Mouse (Mus musculus): ENCODE data around the gene Rgs6. TPM values are rescaled to one million over a fixed set of nuclear protein-coding genes. Genes with fewer than 3 reads are reported as not detected.

The Rgs6 gene
- polyA plus RNA-seq, 1 experiment: 2.9 TPM

GRCm38 (mm10) chr12:83146917-83147316, 558.8 kb downstream of the Rgs6 start:
- no peak for TF ChIP-seq CTCF (conservative IDR thresholded peaks at IDR 0.05; ENCODE audit: insufficient read depth, insufficient read length, low read depth, low read length)
- no peak for TF ChIP-seq POLR2A (IDR thresholded peaks at IDR 0.05; ENCODE audit: low read depth, low read length)
- WGBS: 40% methylated on average over 2 of the region's 2 CpGs
- Histone ChIP-seq H3K4me3 (ENCODE audit: insufficient read depth, low read depth, low read length) (no peak overlapping the region), H3K36me3 (ENCODE audit: control insufficient read depth, insufficient read depth, low read length) (no peaks in the 10 kb centered on the region), H3K27ac (ENCODE audit: insufficient read depth, low read depth, low read length) (no peak overlapping the region), H3K27me3 (replicated peaks; ENCODE audit: control insufficient read depth, insufficient read depth, low read length) (no peaks in the 10 kb centered on the region), H3K4me1 (ENCODE audit: control insufficient read depth, insufficient read depth, low read length) (no peaks in the 10 kb centered on the region)
- DNase-seq: no peak

DNA sequence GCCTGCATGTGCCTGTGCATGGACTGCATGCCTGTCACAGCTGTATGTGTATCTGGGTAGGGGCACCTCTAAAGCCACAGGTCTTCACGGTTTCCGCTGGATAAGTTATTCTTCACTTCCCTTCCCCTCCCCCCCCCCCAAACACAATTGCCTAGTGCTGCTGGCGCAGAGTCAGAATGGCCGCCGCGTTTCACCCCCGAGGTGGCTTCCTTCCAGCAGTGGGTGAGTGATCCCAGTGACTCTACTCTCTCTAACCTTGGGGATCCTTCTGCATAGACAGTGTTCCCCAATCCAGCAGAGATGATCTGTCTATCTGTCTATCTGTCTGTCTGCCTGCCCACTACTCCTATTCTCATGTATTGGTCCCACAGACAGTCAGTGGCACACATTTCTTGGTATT, 561.9 kb downstream of the Rgs6 start:
- Histone ChIP-seq H3K36me3 (ENCODE audit: control insufficient read depth, insufficient read depth, low read length) (no peaks in the 10 kb centered on the region), H3K4me3 (ENCODE audit: insufficient read depth, low read depth, low read length) (no peak overlapping the region), H3K27ac (ENCODE audit: insufficient read depth, low read depth, low read length) (no peak overlapping the region), H3K27me3 (replicated peaks; ENCODE audit: control insufficient read depth, insufficient read depth, low read length) (no peaks in the 10 kb centered on the region), H3K4me1 (ENCODE audit: control insufficient read depth, insufficient read depth, low read length) (no peaks in the 10 kb centered on the region)
- no peak for TF ChIP-seq CTCF (conservative IDR thresholded peaks at IDR 0.05; ENCODE audit: insufficient read depth, insufficient read length, low read depth, low read length)
- TF ChIP-seq POLR2A (IDR thresholded peaks at IDR 0.05; ENCODE audit: low read depth, low read length): no peak
- 68% methylated on average over 7 of the region's 7 CpGs for WGBS
- no peak for DNase-seq

DNA sequence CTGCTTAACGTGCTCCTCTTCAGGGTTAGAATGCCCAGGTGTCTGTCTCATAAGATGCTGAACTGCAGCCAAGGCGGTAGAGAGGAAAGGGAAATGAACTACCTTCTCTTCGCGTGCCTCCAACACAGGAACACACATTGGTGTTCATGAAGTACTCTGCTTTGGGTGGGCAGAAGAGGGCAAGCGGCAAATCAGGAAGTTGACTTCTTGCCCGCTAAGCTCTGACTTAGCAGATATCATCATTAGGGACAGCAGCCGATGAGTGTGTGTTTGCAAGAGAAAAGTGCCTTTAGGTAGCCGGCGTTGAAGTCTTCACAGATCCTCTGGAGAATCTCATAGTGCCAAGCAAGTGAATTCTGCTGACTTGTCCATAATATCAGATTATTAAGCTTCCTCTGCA, 562.7 kb downstream of the Rgs6 start:
- no peak for DNase-seq
- Histone ChIP-seq H3K36me3 (ENCODE audit: control insufficient read depth, insufficient read depth, low read length) (no peaks in the 10 kb centered on the region), H3K27me3 (replicated peaks; ENCODE audit: control insufficient read depth, insufficient read depth, low read length) (no peaks in the 10 kb centered on the region), H3K4me1 (ENCODE audit: control insufficient read depth, insufficient read depth, low read length) (no peaks in the 10 kb centered on the region), H3K27ac (ENCODE audit: insufficient read depth, low read depth, low read length) (no peak overlapping the region), H3K4me3 (ENCODE audit: insufficient read depth, low read depth, low read length) (no peak overlapping the region)
- 83% methylated on average over 9 of the region's 9 CpGs for WGBS
- TF ChIP-seq POLR2A (IDR thresholded peaks at IDR 0.05; ENCODE audit: low read depth, low read length) (no peak), CTCF (conservative IDR thresholded peaks at IDR 0.05; ENCODE audit: insufficient read depth, insufficient read length, low read depth, low read length) (no peak)

DNA sequence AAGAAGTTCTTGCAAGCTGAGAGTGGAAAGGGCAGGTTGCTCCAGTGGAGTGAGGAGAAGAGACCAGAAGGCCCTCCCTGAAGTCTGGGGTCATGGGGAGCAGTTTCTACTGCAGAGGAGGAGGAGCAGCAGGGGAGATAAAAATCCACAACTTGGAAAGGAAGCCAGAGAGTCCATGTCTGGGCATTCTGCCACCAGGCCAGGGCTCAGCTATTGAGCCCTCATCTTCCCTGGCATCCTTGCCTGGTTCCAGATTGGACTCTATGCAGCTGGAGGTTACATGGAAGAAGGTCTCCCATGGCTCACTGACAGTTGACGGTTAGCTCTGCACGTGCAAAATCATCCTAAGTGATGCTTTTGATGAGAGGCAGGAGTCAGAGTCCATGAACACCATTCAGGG, 563.4 kb downstream of the Rgs6 start:
- H3K27me3 ChIP-seq (replicated peaks; ENCODE audit: control insufficient read depth, insufficient read depth, low read length): no peaks in the 10 kb centered on the region
- H3K27ac ChIP-seq (ENCODE audit: insufficient read depth, low read depth, low read length): no peak overlapping the region
- DNase-seq: no peak
- no peaks in the 10 kb centered on the region for H3K4me1 ChIP-seq (ENCODE audit: control insufficient read depth, insufficient read depth, low read length)
- WGBS: 87% methylated on average over 2 of the region's 2 CpGs
- no peak for TF ChIP-seq CTCF (conservative IDR thresholded peaks at IDR 0.05; ENCODE audit: insufficient read depth, insufficient read length, low read depth, low read length)
- H3K36me3 ChIP-seq (ENCODE audit: control insufficient read depth, insufficient read depth, low read length): no peaks in the 10 kb centered on the region
- no peak overlapping the region for H3K4me3 ChIP-seq (ENCODE audit: insufficient read depth, low read depth, low read length)

GRCm38 (mm10) chr12:83160211-83160610, 572.1 kb downstream of the Rgs6 start:
- whole genome bisulfite sequencing: 72% methylated on average over 2 of the region's 2 CpGs
- Histone ChIP-seq H3K4me1 (ENCODE audit: control insufficient read depth, insufficient read depth, low read length) (no peaks in the 10 kb centered on the region), H3K4me3 (ENCODE audit: insufficient read depth, low read depth, low read length) (no peak overlapping the region), H3K27ac (ENCODE audit: insufficient read depth, low read depth, low read length) (no peak overlapping the region), H3K27me3 (replicated peaks; ENCODE audit: control insufficient read depth, insufficient read depth, low read length) (no peaks in the 10 kb centered on the region), H3K36me3 (ENCODE audit: control insufficient read depth, insufficient read depth, low read length) (no peaks in the 10 kb centered on the region)
- no peak for DNase-seq
- TF ChIP-seq POLR2A (IDR thresholded peaks at IDR 0.05; ENCODE audit: low read depth, low read length) (no peak), CTCF (conservative IDR thresholded peaks at IDR 0.05; ENCODE audit: insufficient read depth, insufficient read length, low read depth, low read length) (no peak)

- no peak overlapping the region for H3K27ac ChIP-seq (ENCODE audit: insufficient read depth, low read depth, low read length)
- no peaks in the 10 kb centered on the region for H3K36me3 ChIP-seq (ENCODE audit: control insufficient read depth, insufficient read depth, low read length)
- no peak for DNase-seq
- no peak overlapping the region for H3K4me3 ChIP-seq (ENCODE audit: insufficient read depth, low read depth, low read length)
- 71% methylated on average over 4 of the region's 4 CpGs for WGBS
- H3K4me1 ChIP-seq (ENCODE audit: control insufficient read depth, insufficient read depth, low read length): no peaks in the 10 kb centered on the region
- no peaks in the 10 kb centered on the region for H3K27me3 ChIP-seq (replicated peaks; ENCODE audit: control insufficient read depth, insufficient read depth, low read length)
- TF ChIP-seq POLR2A (IDR thresholded peaks at IDR 0.05; ENCODE audit: low read depth, low read length) (no peak), CTCF (conservative IDR thresholded peaks at IDR 0.05; ENCODE audit: insufficient read depth, insufficient read length, low read depth, low read length) (no peak)
Measured at GRCm38 (mm10) chr12:83160700-83161099, 572.6 kb downstream of the Rgs6 start.

DNA sequence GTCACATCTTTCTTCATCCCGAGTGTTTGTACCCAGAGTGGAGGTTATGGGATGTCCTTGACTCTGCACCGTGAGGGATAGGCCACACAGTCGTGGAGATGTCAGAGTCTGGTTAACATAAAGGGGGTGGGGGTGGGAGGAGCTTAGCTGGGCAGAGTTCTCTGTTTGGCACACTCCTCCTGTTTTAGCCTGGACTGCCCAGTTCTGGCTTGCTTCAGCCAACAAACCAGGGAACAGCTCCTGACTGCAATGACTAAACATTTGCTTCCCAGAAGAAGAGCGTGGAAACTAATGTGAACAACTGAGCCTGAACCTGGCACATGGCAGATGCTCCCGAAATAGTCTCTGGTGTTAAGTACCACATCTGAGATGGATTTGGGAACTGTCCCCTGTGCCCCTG, 575.6 kb downstream of the Rgs6 start:
- H3K36me3 ChIP-seq (ENCODE audit: control insufficient read depth, insufficient read depth, low read length): no peaks in the 10 kb centered on the region
- no peaks in the 10 kb centered on the region for H3K4me1 ChIP-seq (ENCODE audit: control insufficient read depth, insufficient read depth, low read length)
- WGBS: 50% methylated on average over 5 of the region's 5 CpGs
- H3K27me3 ChIP-seq (replicated peaks; ENCODE audit: control insufficient read depth, insufficient read depth, low read length): no peaks in the 10 kb centered on the region
- no peak overlapping the region for H3K27ac ChIP-seq (ENCODE audit: insufficient read depth, low read depth, low read length)
- H3K4me3 ChIP-seq (ENCODE audit: insufficient read depth, low read depth, low read length): no peak overlapping the region
- DNase-seq: no peak
- TF ChIP-seq POLR2A (IDR thresholded peaks at IDR 0.05; ENCODE audit: low read depth, low read length): no peak
- no peak for TF ChIP-seq CTCF (conservative IDR thresholded peaks at IDR 0.05; ENCODE audit: insufficient read depth, insufficient read length, low read depth, low read length)

GRCm38 (mm10) chr12:83165058-83165457, 577.0 kb downstream of the Rgs6 start:
- WGBS: 86% methylated on average over 1 of the region's 1 CpGs
- Histone ChIP-seq H3K27ac (ENCODE audit: insufficient read depth, low read depth, low read length) (no peak overlapping the region), H3K36me3 (ENCODE audit: control insufficient read depth, insufficient read depth, low read length) (no peaks in the 10 kb centered on the region), H3K4me3 (ENCODE audit: insufficient read depth, low read depth, low read length) (no peak overlapping the region), H3K27me3 (replicated peaks; ENCODE audit: control insufficient read depth, insufficient read depth, low read length) (no peaks in the 10 kb centered on the region), H3K4me1 (ENCODE audit: control insufficient read depth, insufficient read depth, low read length) (no peaks in the 10 kb centered on the region)
- no peak for DNase-seq
- TF ChIP-seq POLR2A (IDR thresholded peaks at IDR 0.05; ENCODE audit: low read depth, low read length) (no peak), CTCF (conservative IDR thresholded peaks at IDR 0.05; ENCODE audit: insufficient read depth, insufficient read length, low read depth, low read length) (no peak)

Data from kidney, adult 2 months (tissue).